Mouse (Mus musculus) spleen, postnatal 10 days (tissue): ENCODE data around the gene Agap1.

Experiments used
- DNase-seq, 2 experiments: peaks; one replicate each; pipeline ENCODE4 v3.0.0; 2021 to 2022; ENCODE audit warnings: low spot score in 2 of 2

Agap1 gene

DNA sequence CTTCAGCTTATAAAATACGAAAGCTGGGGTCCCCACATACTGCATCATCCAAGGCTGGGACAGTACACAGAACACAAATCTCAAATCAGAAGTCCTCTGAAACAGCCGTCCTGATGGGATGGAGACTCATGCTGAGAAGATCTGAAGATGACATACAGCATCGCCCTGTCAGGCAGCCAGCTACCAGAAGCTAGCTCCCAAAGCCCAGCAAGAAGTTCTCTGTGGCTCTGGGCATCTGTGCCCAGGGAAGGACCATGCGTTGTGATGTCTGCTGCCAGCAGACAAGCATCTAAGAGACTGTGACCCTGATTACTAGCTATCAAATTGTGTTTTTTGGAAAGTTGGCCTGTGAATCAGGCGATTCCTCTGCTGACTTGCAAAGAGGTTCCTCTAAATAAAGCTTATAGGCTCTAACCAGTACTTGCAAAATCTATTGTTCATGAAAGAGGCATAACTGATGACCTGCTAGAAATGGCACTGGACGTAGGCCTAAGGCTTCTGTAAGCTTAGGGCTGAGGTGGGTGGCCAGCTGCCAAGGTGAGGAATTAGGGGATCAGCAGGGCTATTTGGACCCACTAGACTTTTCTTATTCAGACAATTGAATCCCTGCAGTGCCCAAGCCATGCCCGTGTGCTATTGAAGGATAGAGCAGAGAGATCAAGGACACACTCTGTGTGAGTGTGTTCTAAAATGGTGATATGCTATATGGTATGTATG is 121.7 kb downstream of the Agap1 start:
- DNase-seq, result no peak

- DNase-seq, result no peak
Measured at GRCm38 (mm10) chr1:89576985-89577384, 122.4 kb downstream of the Agap1 start.

DNA sequence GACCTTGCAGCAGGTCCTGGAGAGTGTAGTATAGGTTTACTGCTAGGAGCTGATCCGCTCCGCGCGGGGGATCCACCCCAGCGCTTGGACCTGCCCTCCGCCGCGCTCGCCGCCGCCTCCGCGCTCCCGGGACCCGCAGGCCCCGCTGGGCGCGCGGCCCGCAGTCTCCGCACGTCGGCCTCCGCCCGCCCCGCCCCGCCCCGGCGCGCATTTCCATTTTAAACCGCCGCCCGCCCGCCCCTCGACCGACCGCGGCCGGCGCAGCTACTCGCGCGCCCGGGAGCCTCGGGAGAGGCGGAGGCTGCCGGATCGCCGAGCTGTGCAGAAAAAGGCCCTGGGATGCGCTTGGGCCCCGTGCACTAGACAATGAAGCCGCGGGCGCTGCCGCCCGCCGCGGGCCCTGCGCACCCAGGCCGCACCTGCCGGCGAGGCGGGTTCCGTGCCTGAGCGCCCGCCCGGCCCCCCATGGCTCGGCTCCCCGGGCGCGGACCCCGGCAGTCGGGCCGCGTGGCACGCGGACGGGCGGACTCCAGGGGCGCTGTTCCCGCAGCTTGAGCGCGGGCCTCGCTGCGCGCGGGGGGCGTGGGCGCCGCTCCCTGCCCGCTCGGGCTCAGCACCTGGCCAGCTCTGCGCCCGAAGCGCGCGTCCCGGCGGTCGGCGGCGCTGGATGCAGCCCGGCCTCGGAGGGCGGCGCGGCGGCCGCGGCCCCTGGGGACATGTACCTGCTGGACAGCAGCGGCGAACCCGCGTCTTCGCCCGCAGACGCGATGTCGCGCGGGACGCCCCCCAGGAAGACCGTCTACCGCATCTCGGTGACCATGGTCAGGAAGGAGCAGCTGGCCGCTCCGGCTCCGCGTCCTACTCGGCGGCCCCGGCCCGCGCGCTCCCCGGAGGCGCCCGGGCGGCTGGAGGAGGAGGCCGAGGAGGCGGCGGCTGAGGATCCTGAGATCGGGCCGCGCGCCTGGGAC is 125.7 kb downstream of the Agap1 start:
- DNase-seq, result peak in 1 of 2 experiments; percentile 51

GRCm38 (mm10) chr1:89580999-89581765 is 126.6 kb downstream of the Agap1 start:
- peak in 1 of 2 experiments; percentile 23 for DNase-seq

GRCm38 (mm10) chr1:89581766-89582125 is 127.1 kb downstream of the Agap1 start:
- DNase-seq, result no peak

DNA sequence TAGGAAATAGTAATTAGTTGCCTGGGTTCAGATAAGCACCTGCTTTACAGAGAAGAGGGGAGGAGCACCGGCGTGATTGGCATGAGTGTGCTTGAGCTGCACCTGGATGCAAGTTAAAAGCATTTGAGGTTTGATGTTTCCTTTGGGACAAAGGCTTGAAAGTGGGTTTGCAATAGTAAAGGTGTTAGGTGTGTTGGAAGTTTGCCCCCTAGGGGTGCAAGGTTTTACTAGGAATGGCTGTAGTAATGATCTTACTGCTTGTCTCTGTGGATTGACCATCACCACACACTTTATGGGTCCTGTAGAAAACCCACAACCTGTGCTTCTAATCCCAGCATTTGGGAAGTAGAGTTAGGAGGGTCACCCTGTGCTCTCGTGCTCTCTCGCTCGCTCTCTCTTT is 128.8 kb downstream of the Agap1 start:
- no peak for DNase-seq

DNA sequence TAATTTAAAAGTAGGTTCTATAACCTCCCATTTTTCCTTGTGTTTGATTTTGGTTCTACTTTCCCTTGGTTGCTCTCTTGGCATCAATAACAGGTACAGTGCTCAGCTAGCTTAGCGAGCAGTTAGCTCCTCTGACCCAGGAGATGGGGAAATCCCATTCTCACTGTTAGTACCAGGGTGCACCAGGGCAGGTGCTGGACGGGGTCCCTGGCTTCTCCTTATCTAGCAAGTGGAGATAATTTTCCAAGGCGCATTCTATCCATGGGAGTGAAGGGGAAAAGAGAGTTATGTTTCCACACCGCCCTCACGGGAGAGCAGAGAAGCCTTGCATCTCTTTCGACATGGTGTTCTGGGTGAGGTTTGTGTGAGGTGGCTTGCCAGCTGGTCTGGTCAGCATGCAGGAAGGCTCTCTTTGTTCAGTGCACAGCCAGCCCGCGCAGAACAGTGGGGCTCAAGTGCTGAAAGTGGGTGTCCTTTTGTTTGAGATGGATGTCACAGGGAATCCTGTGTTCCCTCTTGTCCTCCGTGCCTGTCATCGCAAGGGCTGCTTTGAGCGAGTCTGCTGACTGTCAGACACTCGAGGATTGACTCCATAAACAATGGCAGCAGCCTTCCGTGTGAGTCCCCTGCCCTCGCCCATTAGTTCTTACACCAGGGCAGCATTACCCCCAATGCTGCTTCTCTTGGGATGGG is 132.5 kb downstream of the Agap1 start:
- no peak for DNase-seq

DNA sequence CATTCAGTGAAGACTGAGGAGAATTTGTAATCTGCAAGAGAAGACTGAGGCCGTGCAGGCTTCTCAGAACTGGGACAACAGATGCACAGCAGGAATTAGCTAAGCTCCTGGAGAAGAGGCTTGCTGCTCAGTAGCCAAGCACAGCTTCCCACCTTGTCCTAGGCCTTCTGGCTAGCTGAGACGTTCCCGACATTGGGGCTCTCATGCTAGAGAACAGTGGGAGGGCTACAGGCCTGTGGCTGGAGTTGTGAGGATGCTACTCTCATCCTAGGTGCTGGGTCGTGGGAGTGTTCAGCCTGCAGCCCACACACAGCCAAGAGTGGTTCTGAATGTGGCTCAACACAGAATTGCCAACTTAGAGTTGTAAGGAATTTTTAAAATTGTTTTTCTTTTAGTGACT is 133.5 kb downstream of the Agap1 start:
- DNase-seq, result no peak

DNA sequence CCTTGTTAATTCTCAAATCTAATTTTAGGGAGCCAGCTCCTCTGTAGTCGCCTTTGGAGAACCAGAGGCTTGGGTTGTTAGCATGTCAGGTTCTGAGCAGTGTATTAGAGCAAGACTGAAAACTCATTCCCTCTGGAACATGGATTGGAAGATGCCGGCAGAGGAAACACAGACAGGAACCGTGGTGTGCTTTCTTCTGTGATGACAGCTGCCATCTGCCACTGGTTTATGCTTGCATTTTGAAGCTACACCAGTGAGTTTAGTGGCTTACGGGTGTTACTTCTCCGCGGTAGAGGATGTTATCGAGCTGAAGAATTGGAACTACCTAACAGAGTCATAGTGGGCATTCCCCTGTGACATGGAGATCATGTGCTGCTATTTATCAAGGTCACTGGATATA is 136.4 kb downstream of the Agap1 start:
- no peak for DNase-seq

GRCm38 (mm10) chr1:89593219-89593618 is 138.6 kb downstream of the Agap1 start:
- DNase-seq, result no peak

DNA sequence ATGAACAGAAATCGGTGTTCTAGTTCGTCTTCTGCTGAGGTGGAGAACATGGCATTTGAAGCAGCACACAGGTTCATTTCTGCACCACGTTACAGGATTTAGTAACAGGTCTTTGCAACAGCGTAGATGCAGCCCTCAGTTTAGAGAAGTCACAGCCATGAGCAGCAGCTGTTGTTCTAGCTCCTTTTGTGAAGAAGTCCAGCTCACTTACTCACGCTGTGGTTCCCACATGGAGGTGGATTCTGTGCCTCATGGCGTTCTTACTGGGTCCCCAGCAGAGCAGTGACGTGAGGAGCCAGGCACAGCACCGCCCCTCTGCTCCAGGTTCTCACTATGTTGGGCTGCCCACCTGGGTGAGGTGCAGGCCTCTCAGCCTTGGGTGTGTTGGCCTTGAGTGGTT is 140.4 kb downstream of the Agap1 start:
- no peak for DNase-seq

DNA sequence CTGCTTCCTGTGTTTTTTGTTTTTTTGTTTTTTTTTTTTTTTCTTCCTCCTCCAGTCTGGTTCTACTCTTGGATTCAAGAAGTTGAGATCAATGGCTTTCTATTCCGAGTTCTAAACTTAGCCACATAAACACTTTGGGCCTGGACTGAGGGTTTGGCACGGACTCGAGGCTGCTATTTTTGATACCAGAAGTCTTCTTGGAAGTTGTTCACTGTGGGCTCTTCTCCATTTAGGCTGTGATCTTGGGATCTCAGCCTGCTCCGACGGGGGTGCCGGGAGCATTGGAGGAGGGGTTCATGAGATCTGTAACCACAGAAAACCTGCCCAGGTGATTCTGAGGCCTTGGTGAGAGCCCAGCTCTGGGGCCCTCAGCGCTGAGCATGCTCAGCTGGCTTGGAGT is 140.8 kb downstream of the Agap1 start:
- no peak for DNase-seq

DNA sequence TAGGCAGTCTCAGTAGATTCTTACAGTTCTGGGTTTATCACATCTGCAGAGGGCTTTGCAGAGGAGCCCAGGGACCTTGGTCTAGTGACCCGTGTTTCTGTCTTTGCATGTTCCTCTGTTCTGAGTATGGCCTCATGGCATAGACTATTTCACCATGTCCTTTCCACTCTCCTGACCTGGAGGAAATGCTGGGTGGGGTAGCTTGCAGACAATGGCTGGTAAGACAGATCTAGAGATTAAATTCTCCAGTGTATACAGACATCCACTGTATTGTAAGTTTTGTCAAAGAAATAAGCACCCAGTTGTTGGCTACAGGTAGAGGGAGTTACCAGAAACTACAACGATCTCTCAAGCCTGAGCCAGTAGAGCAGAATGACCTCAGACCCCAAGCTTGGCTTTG is 141.6 kb downstream of the Agap1 start:
- no peak for DNase-seq

GRCm38 (mm10) chr1:89598906-89599305 is 144.3 kb downstream of the Agap1 start:
- DNase-seq, result no peak

GRCm38 (mm10) chr1:89599983-89600741 is 145.6 kb downstream of the Agap1 start:
- DNase-seq, result no peak

DNA sequence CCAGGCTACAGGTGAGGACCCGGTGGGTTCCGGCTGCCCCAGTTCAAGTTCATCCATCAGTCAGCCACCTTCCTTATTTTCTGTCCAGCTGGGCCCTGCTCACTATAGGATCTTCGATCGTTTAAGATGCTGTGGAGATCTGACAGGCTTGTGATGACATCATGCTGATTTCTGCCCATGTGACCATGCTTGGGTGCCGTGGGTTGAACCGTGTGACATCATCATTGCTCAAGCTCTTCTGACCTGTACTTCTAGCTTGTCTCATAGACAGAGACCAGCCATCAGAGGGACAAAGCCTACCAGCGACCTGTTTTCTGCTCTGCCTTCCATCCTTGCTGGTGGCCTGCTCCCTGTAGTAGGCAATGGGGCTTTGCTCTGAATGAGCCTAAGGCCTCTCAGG is 146.7 kb downstream of the Agap1 start:
- no peak for DNase-seq

DNA sequence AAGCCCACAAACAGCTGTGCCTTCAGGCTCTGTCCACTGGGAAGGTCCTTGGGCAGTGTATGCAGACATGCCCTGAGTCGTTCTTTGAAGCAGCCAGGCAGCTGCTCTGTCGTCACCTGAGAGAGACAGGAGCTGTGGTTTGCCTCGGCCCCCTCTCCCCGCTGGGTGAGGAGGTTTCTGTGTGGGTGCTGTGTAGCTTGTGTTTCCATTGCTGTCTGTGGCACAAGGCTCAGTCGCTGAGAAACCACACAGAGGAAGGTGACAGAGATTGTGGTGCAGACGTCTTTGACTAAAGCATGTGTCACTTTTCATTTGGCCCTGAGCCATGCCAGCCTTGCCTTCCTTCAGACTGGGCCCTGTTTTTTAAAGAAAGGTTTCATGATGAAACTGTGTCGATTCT is 148.3 kb downstream of the Agap1 start:
- DNase-seq, result no peak

DNA sequence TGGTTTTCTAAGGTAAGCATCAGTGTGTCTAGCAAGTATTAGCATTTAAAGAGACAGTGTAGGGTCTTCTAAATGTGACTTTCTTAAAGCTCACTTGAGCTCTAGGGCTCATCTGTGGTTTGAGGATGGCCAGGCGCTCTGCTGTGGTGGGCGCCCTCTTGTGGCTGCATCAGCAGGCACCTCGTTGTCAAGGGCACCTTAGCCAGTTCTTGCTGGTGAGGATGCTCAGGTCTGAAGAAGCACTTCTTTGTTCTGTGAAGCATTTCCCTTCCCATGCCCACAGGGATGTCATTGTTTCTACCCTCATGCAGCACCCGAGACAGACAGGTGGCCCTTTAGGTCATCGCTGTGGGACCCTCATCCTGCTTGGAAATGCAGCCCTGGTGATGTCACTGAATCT is 152.0 kb downstream of the Agap1 start:
- DNase-seq, result peak; percentile 22 to 67

- no peak for DNase-seq
Measured at GRCm38 (mm10) chr1:89608766-89609165, 154.2 kb downstream of the Agap1 start.

DNA sequence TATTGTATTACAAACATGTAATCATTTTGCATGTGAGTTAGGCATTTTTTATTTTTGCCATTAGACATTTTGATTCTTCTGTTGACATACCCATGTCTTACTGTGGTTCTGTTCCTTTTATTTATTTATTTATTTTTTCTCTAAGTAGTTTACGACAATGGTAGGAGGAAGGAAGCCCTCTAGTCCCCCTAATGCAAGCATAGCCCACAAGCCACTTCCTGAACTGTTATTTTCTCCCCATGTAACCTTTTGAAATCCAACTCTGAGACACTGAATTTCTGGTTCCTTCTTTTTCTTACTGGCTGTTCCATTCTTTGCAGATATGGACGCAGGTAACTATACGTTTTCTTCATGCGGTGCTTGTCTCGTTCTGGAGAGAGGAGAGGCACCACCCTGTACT is 155.4 kb downstream of the Agap1 start:
- no peak for DNase-seq

DNA sequence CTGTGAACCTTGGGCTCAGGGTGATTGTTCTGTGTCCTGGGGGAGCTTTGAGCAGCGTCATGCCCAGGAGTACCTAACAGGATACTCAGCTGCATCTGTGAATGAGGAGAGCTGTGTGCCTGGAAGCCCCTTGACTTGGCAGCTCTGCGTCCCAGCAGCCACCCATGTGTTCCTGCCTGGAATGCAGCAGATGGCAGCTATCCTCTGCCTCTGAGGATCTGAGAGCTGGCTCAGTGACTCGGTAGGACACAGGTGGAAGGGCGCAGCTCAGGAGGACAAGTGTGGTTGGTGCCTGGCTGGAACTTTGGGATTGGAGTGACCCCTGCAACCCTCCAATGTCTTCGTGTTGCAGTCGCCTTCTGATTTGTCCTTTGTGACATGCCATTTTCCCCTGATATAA is 156.9 kb downstream of the Agap1 start:
- DNase-seq, result no peak
